Mouse (Mus musculus) heart, embryonic 14.5 days (tissue): ENCODE measurements around the gene Apol9b. TPM values are rescaled to one million over a fixed set of nuclear protein-coding genes. Genes with fewer than 3 reads are reported as not detected.
"Not testable (repeated sequence)": the region's sequence is repeated elsewhere in the genome, so short reads cannot be mapped to it uniquely, and the experiment has no call there.

ENCODE experiments used
- ATAC-seq: fragments of 200-750 bp; cut with Nextera tagmentation; 2 replicates; pipeline ENCODE4 v1.8.0; 2017; ENCODE audit warnings: low read depth, moderate TSS enrichment; ENCODE audit not compliant: insufficient number of reproducible peaks, insufficient read depth, low FRiP score
- H3K27ac ChIP-seq, 2 experiments: fragments of 200-500 bp in 1 of 2; fragments of 300-500 bp in 1 of 2; sonication (generic) in 1 of 2; replicated peaks in 1 of 2; 2 replicates each; pipeline ENCODE4 v1.5.1; 2012 to 2014; ENCODE audit warnings: low read depth in 2 of 2, low read length in 2 of 2, control low read depth in 1 of 2, mild to moderate bottlenecking in 1 of 2, mixed read lengths in 1 of 2; ENCODE audit not compliant: control insufficient read depth in 1 of 2, insufficient read depth in 1 of 2
- H3K27me3 ChIP-seq: fragments of 300-500 bp; sonication (generic); 2 replicates; pipeline ENCODE4 v1.6.1; 2014; ENCODE audit warnings: mild to moderate bottlenecking, low read length, control low read depth; ENCODE audit not compliant: control insufficient read depth, insufficient read depth
- H3K36me3 ChIP-seq: fragments of 300-500 bp; sonication (generic); 2 replicates; pipeline ENCODE4 v1.6.1; 2014; ENCODE audit warnings: mild to moderate bottlenecking, control low read depth, low read length, mixed read lengths; ENCODE audit not compliant: control insufficient read depth, insufficient read depth
- H3K4me1 ChIP-seq, 2 experiments: fragments of 200-500 bp in 1 of 2; fragments of 300-500 bp in 1 of 2; sonication (generic) in 1 of 2; 2 replicates each; pipeline ENCODE4 v1.6.1; 2012 to 2014; ENCODE audit warnings: low read length in 2 of 2, control low read depth in 1 of 2, mixed read lengths in 1 of 2; ENCODE audit not compliant: control insufficient read depth in 2 of 2, insufficient read depth in 2 of 2
- H3K4me2 ChIP-seq: fragments of 300-500 bp; sonication (generic); 2 replicates; pipeline ENCODE4 v1.6.1; 2014; ENCODE audit warnings: mild to moderate bottlenecking, low read length
- H3K4me3 ChIP-seq, 2 experiments: fragments of 200-500 bp in 1 of 2; fragments of 300-500 bp in 1 of 2; sonication (generic) in 1 of 2; 2 replicates each; pipeline ENCODE4 v1.5.1; 2012 to 2014; ENCODE audit warnings: low read length in 2 of 2, mild to moderate bottlenecking in 2 of 2, control low read depth in 1 of 2, low read depth in 1 of 2, moderate library complexity in 1 of 2; ENCODE audit not compliant: control insufficient read depth in 1 of 2, insufficient read depth in 1 of 2
- H3K9ac ChIP-seq: fragments of 300-500 bp; sonication (generic); 2 replicates; pipeline ENCODE4 v1.6.1; 2014; ENCODE audit warnings: mild to moderate bottlenecking, low read length
- H3K9me3 ChIP-seq: fragments of 300-500 bp; sonication (generic); 2 replicates; pipeline ENCODE4 v1.6.1; 2016; ENCODE audit warnings: low read length, control low read depth; ENCODE audit not compliant: control insufficient read depth
- WGBS: fragments of 180-500 bp; shearing (Covaris S2); extraction: QIAGEN DNeasy Blood & Tissue Kit; methylation state at CpG from one replicate; pipeline ENCODE4 v1.1.7; 2014; 5-methylcytosine and 5-hydroxymethylcytosine counted together
- polyA plus RNA-seq: library from polyadenylated mRNA; unstranded; fragments of >200 nt; fragmentation: Nextera tagmentation; extraction: Ambion mirVana; gene quantifications from 2 replicates; pipeline ENCODE4 v1.2.1, GENCODE M21; 2014

The Apol9b gene
- polyA plus RNA-seq, 1 experiment from 2014 or later, result not detected

GRCm38 (mm10) chr15:77718240-77718639 lies 10.6 kb upstream of the Apol9b start:
- 59% methylated on average over 2 of the region's 6 CpGs for WGBS
- H3K4me3 ChIP-seq, H3K9ac ChIP-seq, H3K27ac ChIP-seq, H3K4me1 ChIP-seq, H3K4me2 ChIP-seq, ATAC-seq, H3K9me3 ChIP-seq, H3K27me3 ChIP-seq, H3K36me3 ChIP-seq: not testable (repeated sequence)

- H3K27me3 ChIP-seq, H3K4me3 ChIP-seq, H3K36me3 ChIP-seq, H3K9ac ChIP-seq, H3K27ac ChIP-seq, ATAC-seq, H3K4me2 ChIP-seq, H3K4me1 ChIP-seq, H3K9me3 ChIP-seq: not testable (repeated sequence)
- no CpG with 5 or more reads among the region's 3 CpGs for WGBS
Observed at GRCm38 (mm10) chr15:77721509-77721908, 7.3 kb upstream of the Apol9b start.

- not testable (repeated sequence) for H3K36me3 ChIP-seq, H3K27ac ChIP-seq, H3K4me2 ChIP-seq, H3K27me3 ChIP-seq, H3K4me1 ChIP-seq, H3K4me3 ChIP-seq, ATAC-seq, H3K9ac ChIP-seq, H3K9me3 ChIP-seq
- WGBS, result 25% methylated on average over 2 of the region's 10 CpGs
Observed at GRCm38 (mm10) chr15:77724208-77724911, 4.5 kb upstream of the Apol9b start.

- not testable (repeated sequence) for H3K9me3 ChIP-seq, H3K27ac ChIP-seq, H3K27me3 ChIP-seq, H3K4me1 ChIP-seq, H3K4me2 ChIP-seq, H3K36me3 ChIP-seq, H3K9ac ChIP-seq, H3K4me3 ChIP-seq
- ATAC-seq, result peak; percentile 88
- 18% methylated on average over 5 of the region's 6 CpGs for WGBS
Observed at GRCm38 (mm10) chr15:77725393-77726020, 3.3 kb upstream of the Apol9b start.

- not testable (repeated sequence) for H3K4me1 ChIP-seq, H3K4me2 ChIP-seq, H3K27me3 ChIP-seq, H3K36me3 ChIP-seq, H3K9me3 ChIP-seq, H3K4me3 ChIP-seq, ATAC-seq, H3K27ac ChIP-seq, H3K9ac ChIP-seq
- 0% methylated on average over 1 of the region's 3 CpGs for WGBS
Observed at GRCm38 (mm10) chr15:77727139-77727538, 1.7 kb upstream of the Apol9b start.

GRCm38 (mm10) chr15:77727745-77728144 lies 1.1 kb upstream of the Apol9b start:
- not testable (repeated sequence) for H3K4me2 ChIP-seq, H3K27me3 ChIP-seq, ATAC-seq, H3K9me3 ChIP-seq, H3K27ac ChIP-seq, H3K4me3 ChIP-seq, H3K4me1 ChIP-seq, H3K36me3 ChIP-seq, H3K9ac ChIP-seq
- 83% methylated on average over 3 of the region's 3 CpGs for whole genome bisulfite sequencing

GRCm38 (mm10) chr15:77731605-77732004 lies 2.8 kb downstream of the Apol9b start:
- Histone ChIP-seq H3K4me3 (no peak overlapping the region), H3K27me3 (no peaks in the 10 kb centered on the region), H3K4me1 (peaks cover 0 to 6% of the 10 kb centered on the region in 2 experiments; a peak in 1 of 4 replicates), H3K27ac (no peak overlapping the region), H3K9me3 (no peaks in the 10 kb centered on the region), H3K9ac (no peak overlapping the region), H3K36me3 (no peaks in the 10 kb centered on the region), H3K4me2 (no peak overlapping the region)
- 87% methylated on average over 5 of the region's 5 CpGs for WGBS
- no peak for ATAC-seq

GRCm38 (mm10) chr15:77732851-77733250 lies 4.0 kb downstream of the Apol9b start:
- not testable (repeated sequence) for H3K27ac ChIP-seq, H3K4me3 ChIP-seq, H3K9me3 ChIP-seq, ATAC-seq, H3K4me2 ChIP-seq, H3K27me3 ChIP-seq, H3K4me1 ChIP-seq, H3K9ac ChIP-seq, H3K36me3 ChIP-seq
- 76% methylated on average over 10 of the region's 10 CpGs for WGBS
